Mouse (Mus musculus) cortical plate, adult 2 months (tissue): ENCODE results near the gene Rnf145. TPM values are rescaled to one million over a fixed set of nuclear protein-coding genes. Genes with fewer than 3 reads are reported as not detected.
A peak's percentile ranks its signal among the peaks of the same experiment; 100 is the strongest.

Experiments
- H3K27ac ChIP-seq: fragments of 200-500 bp; 2 replicates; pipeline ENCODE4 v1.5.1; 2012; ENCODE audit warnings: low read length, control low read depth, inconsistent platforms; ENCODE audit not compliant: insufficient read depth
- H3K4me1 ChIP-seq: fragments of 200-500 bp; 2 replicates; pipeline ENCODE4 v1.6.1; 2011; ENCODE audit warnings: low read length; ENCODE audit not compliant: control insufficient read depth, insufficient read depth
- H3K4me3 ChIP-seq: fragments of 200-500 bp; 2 replicates; pipeline ENCODE4 v1.5.1; 2011; ENCODE audit warnings: mild to moderate bottlenecking, low read length, control low read depth; ENCODE audit not compliant: insufficient read depth
- CTCF ChIP-seq: fragments of 200-500 bp; IDR thresholded peaks from 2 replicates; pipeline ENCODE4 v1.5.1; 2011; ENCODE audit warnings: mild to moderate bottlenecking, control low read depth, low read length; ENCODE audit not compliant: insufficient read depth; ENCODE audit errors: extremely low read depth
- POLR2A ChIP-seq: fragments of 200-500 bp; IDR thresholded peaks from 2 replicates; pipeline ENCODE4 v1.6.1; 2011; ENCODE audit warnings: mild to moderate bottlenecking, low read length, control low read depth; ENCODE audit not compliant: insufficient read depth; ENCODE audit errors: extremely low read depth
- polyA plus RNA-seq: library from polyadenylated mRNA; depleted of rRNA; stranded (reverse); fragments of >200 nt; gene quantifications from 2 replicates; pipeline ENCODE4 v1.2.3, GENCODE M21; 2012; rRNA removed

The Rnf145 gene
- polyA plus RNA-seq, 1 experiment = 88.7 TPM

DNA sequence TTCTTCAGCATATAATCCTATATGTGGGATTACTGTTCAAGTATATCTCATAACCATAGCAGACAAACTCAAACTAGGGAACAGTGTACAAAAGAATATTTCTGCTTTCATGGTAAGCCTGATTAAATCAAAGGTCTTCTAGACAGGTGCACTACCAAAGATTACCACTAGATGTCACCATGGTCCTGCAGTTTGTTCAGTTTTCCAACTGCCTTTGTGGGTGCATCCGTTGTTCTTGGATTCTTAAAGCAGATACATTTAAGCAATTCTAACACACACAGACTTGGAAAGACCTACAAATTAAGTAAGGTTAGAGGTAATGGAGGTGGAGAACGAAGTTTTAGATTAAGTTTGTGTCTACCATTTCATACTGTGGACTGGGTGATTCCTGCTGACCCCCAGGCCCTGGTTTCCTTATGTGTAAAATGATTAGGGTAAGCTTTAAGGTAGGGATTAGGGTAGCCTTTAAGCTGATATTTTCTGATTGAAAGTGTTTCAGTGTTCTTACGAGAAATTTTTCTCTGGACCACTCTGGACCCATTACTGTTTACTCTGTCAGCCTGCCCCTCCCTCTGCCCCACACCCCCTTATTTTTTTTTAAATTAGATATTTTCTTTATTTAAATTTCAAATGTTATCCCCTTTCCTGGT, 67.4 kb downstream of the Rnf145 start:
- no peaks in the 10 kb centered on the region for H3K4me1 ChIP-seq
- no peak overlapping the region for H3K27ac ChIP-seq
- no peak for TF ChIP-seq POLR2A
- peak; percentile 84 for TF ChIP-seq CTCF
- no peak overlapping the region for H3K4me3 ChIP-seq

DNA sequence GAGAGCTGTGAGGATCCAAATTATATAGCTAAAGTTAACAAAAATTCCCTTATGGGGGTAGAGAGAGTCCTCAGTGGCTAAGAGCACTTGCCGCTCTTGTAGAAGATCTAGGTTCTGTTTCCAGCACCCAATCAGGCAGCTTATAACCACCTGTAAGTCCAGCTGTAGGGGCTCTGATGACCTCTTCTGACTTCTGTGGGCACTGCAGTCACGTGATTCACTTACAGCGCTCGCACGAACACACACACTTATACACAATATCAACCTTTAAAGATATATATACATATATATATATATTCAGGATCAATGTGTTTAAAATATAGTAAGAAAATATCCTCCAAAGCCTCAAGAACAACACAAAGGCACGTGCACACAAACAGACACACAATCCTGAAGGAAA, 74.3 kb downstream of the Rnf145 start:
- Histone ChIP-seq H3K27ac (no peak overlapping the region), H3K4me3 (no peak overlapping the region), H3K4me1 (no peaks in the 10 kb centered on the region)
- TF ChIP-seq POLR2A (no peak), CTCF (no peak)

DNA sequence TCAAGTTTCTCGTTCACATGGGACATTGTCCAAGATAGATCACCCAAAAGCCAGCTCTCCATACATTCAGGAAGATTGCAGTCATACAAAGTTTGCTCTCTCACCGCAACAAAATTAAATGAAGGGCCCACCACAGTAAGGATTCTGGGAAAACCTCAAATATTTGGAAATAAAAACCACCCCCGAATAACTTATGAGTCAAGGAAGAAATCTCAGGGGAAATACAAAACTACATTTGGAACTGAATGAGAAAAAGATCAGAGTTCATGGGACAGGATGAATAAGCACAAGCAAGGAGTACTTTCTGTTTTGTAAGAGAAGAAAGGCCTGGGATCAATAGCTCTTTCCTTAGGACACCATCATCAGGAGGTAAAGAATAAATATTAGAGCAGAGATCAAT, 76.0 kb downstream of the Rnf145 start:
- no peak overlapping the region for H3K4me3 ChIP-seq
- H3K27ac ChIP-seq = no peak overlapping the region
- H3K4me1 ChIP-seq = no peaks in the 10 kb centered on the region
- TF ChIP-seq CTCF (no peak), POLR2A (no peak)

DNA sequence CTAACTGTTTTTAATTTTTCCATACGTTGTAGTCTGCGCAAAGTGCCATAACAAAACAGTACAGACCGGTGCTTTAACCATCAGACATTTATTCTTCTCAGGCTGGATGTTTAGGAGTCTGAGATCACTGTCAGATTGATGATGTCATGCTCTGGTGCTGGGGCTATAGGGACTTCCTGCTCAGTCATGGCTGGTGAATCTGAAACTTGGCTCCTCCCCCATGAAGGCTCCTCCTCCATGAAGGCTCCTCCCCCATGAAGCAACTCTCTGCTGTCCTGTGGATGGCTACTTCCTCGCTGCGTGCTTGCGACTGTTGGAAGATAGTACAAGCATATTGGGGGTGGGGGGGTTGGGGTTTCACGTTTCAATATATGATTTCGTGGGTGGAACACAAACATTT, 88.1 kb downstream of the Rnf145 start:
- H3K4me3 ChIP-seq = no peak overlapping the region
- no peak overlapping the region for H3K27ac ChIP-seq
- no peaks in the 10 kb centered on the region for H3K4me1 ChIP-seq
- TF ChIP-seq CTCF (no peak), POLR2A (no peak)

DNA sequence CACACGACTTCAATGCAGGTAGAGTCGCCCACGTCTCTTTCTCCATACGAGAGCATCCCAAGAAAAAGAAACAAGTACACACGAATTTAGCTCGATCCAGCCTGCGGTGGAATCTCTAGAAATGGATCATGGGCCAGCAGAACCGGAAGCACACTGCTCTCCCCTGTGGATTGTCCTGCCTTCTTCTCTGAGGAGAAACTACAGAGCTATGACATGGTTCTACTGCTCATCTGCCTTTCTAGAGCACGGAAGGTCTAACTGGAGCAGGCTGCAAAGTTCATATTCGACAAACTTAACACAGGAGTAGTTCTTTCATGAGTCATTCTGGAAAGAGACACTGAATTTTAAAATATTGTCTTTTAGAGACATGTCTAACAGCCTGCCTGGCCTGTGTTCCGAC, 89.9 kb downstream of the Rnf145 start:
- H3K4me3 ChIP-seq = no peak overlapping the region
- TF ChIP-seq CTCF (no peak), POLR2A (no peak)
- H3K4me1 ChIP-seq = no peaks in the 10 kb centered on the region
- H3K27ac ChIP-seq = no peak overlapping the region

DNA sequence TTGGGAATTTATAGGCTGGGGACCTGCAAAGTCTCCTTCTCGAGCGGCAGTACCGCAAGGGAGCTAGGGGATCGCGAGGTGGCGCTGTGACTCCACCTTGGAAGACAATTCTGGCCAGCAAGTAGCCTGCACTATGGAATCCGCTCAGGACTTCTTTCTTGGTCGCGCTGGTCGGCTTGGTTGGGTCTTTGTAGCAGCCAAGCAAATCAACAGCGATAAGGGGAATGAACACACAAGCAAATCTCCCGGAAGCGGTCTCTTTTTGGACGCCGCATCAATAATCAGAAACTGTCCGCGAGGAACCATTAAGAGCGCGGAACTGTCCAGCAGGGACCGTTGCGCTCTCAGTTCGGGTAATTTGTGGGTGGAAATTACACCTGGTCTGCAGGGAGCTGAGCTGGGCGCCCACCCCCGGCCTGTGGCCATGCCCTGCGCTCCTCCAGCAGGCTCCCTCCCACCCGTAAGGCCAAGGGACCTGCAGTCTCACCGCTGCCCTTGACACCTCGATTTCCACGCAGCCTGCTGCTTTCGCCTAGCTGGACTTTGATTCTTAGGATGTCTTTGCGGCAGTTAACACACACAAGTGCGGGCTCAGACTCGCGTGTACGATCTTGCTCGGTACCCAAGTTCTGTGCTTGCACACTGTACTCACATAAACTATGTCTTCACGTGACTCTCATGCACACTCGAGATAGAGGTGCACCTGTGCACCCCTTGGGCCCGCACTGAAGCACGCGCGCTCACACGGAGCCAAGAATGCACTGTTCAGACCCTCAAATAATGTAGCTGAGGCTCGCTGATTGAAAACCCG, 92.4 kb downstream of the Rnf145 start:
- H3K4me1 ChIP-seq = no peaks in the 10 kb centered on the region
- TF ChIP-seq POLR2A = no peak
- peak; percentile 97 for TF ChIP-seq CTCF
- 0 out of 2 replicates have a peak overlapping the region, but pooled peaks have one; percentile 5 for H3K4me3 ChIP-seq
- H3K27ac ChIP-seq = no peak overlapping the region

DNA sequence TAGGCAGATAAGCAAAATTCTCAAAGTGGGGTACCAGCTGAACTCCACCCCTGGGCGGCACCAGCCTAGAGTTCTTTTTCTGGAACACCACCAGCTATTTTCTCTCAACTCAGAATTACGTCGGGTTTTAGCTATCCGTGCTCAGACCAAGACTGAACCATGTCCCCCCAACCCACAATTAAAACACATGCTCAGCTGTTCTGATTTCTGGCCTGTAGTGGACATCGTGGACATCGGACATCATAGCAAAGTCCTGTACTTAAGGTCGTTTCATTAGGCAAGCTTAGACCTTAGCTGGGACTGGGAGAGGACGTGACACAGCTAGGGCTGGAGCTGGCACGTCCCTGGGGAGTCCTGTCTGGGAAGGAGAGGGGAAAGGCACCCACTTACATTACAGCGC, 93.4 kb downstream of the Rnf145 start:
- H3K4me3 ChIP-seq = no peak overlapping the region
- TF ChIP-seq POLR2A (no peak), CTCF (no peak)
- H3K27ac ChIP-seq = no peak overlapping the region

DNA sequence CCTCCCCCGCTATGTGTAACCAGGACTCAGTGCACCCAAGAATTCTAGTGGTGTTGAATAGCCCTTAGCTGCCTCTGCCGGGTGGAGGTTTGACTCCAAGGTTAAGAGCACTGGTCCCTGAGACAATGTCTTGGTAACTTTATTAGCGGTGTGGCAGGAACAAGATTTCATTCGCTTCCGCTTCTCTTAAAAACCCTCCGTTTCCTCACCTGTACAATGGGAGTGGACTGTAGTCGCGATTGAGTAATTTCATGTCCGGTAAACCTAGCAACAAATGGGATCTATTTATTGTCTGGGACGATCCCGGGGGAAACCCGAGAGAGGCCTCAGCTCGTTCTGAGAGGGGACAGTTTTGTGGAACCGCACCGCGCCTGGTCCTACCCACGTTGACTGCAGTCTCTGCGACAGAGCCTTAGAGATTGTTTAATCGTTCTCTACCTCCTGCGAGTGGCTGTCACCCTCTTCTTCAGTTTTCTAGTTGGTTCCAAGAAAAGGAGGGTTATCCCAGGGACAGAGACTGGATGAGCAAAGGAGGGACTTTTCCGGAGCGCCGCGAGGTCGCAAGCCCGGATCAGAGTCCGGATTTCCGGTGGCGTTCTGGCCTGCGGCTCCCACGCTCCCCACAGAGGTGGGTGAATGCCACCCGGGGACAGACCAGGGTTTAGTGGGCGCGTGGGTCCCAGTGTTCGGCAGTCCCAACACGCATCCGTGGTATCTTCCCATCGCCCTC, 94.1 kb downstream of the Rnf145 start:
- H3K27ac ChIP-seq = no peak overlapping the region
- no peak overlapping the region for H3K4me3 ChIP-seq
- TF ChIP-seq CTCF (no peak), POLR2A (no peak)
- no peaks in the 10 kb centered on the region for H3K4me1 ChIP-seq

More for the DNA sequence above, 93.4 kb downstream of the Rnf145 start:
- H3K4me1 ChIP-seq = no peaks in the 10 kb centered on the region

DNA sequence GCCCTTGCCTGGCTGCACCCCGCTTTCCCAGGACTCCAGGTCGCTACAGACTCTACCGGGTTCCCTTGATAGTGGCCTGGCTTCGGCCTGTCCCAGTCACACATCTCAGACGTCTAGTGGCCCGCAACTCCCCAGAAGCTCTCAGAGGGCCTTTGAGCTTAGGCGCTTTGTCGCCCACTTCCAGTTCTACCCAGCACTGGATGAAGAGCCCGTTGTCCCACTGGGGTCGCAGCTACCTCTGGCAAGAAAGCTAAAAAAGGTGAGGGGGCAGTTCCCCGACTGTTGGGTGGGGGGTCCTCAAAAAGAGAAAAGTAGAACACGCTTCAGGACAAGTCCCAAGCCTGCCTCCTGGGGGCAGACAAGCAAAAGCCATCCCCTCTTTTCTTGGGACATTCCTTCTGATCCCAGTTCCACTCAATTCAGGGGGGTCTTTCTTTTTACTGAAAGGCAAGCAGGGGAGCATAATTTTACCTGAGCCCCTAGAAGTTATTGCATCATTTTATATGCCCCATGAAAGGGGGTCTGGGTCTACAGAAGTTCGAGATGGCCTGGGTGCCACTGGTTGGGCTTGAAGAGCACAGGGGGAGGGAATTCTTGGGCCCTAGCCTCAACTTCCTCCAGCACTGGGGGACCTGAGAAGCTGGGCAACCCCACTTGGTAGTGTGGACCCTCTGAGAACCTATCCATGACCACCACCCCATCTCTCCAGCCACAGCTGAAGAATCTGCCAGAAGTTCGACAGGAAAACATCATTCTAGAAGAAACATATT, 94.8 kb downstream of the Rnf145 start:
- Histone ChIP-seq H3K27ac (no peak overlapping the region), H3K4me3 (no peak overlapping the region), H3K4me1 (no peaks in the 10 kb centered on the region)
- TF ChIP-seq CTCF (no peak), POLR2A (no peak)

Other genes with a start within 250 kb of the Rnf145 start
- gene Il12b, start 118.9 kb upstream of the Rnf145 start, polyA plus RNA-seq = not detected in 2 replicates
- gene Ublcp1, start 48.5 kb upstream of the Rnf145 start, polyA plus RNA-seq = 66.2 and 67.6 TPM in 2 replicates
- 3.0 and 3.8 TPM in 2 replicates for gene Ebf1, start 98.4 kb downstream of the Rnf145 start, polyA plus RNA-seq